Mouse (Mus musculus): Measurements from ENCODE around the gene Kndc1. TPM values are rescaled to one million over a fixed set of nuclear protein-coding genes. Genes with fewer than 3 reads are reported as not detected.

The Kndc1 gene
- polyA plus RNA-seq, 2 experiments = 0.10 to 0.45 TPM

DNA sequence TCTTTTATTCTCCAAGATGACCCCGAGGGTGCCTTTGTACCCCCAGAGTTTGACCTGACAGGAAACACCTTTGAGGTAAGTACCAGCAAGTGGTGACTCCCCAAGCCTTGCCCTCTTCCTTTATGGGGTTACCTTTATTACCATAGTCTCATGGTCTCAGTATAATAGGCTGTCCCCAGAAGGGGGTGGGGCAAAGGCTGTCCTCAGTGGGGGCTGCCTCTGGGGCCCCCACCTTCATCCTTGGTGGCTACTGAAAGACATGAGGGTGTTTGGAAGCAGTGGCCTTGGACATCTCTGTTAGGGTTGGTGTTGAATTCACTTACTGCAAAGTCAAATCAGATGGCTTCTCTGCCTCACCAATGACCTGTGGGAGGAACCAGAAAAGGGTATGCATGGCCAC, 7.5 kb downstream of the Kndc1 start:
- no peaks in the 10 kb centered on the region; the same call in 1 of the 2 replicates for H3K27me3 ChIP-seq (ENCODE audit: control insufficient read depth, insufficient read depth, low read length)
- WGBS = 33% methylated on average over 1 of the region's 1 CpGs
- ATAC-seq (ENCODE audit: low FRiP score, low read depth) = no peak

DNA sequence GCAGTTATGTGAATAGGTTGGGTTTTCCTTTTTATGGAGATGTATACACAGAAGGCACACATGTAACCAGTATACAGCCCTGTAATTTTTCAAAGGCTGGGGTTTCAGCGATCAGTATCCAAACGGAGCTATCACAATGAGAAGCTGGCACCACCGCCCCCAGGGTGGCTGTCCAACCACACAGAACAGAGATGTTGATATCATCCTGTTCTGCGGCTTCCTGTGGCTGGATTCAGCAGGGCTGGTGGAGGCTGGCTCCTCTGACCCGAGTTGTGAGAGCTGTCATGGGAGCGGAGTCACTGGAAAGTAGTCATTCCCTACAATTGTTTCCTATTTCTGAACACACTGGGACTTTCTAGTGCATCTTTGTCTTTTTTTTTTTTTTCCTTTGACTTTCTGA, 10.8 kb downstream of the Kndc1 start:
- H3K4me2 ChIP-seq (replicated peaks; ENCODE audit: low read depth, low read length, severe bottlenecking) = no peak overlapping the region
- no peaks in the 10 kb centered on the region; the same call in 1 of the 2 replicates for H3K27me3 ChIP-seq (ENCODE audit: control insufficient read depth, insufficient read depth, low read length)
- H3K9me3 ChIP-seq (ENCODE audit: control insufficient read depth, low read length) = no peaks in the 10 kb centered on the region
- H3K4me1 ChIP-seq (ENCODE audit: control insufficient read depth, insufficient read depth, low read length) = 0 out of 2 replicates have a peak, but pooled peaks cover 3% of the 10 kb centered on the region
- no peak overlapping the region for H3K9ac ChIP-seq (ENCODE audit: low read depth, low read length, severe bottlenecking)
- no peaks in the 10 kb centered on the region for H3K36me3 ChIP-seq (ENCODE audit: control insufficient read depth, insufficient read depth, low read length)
- DNase-seq (ENCODE audit: low spot score) (no peak), ATAC-seq (ENCODE audit: low FRiP score, low read depth) (no peak)
- TF ChIP-seq POLR2A (IDR thresholded peaks at IDR 0.05; ENCODE audit: borderline replicate concordance, extremely low read depth, insufficient read depth, insufficient read length) = no peak
- no peak overlapping the region for H3K4me3 ChIP-seq (replicated peaks; ENCODE audit: low read length)
- WGBS = 38% methylated on average over 6 of the region's 6 CpGs
- H3K27ac ChIP-seq (replicated peaks; ENCODE audit: low read depth, low read length) = no peak overlapping the region

More for the DNA sequence above, 7.5 kb downstream of the Kndc1 start:
- no peaks in the 10 kb centered on the region for H3K4me1 ChIP-seq (ENCODE audit: control insufficient read depth, insufficient read depth, low read length)
- H3K9me3 ChIP-seq (ENCODE audit: control insufficient read depth, low read length) = no peaks in the 10 kb centered on the region
- H3K36me3 ChIP-seq (ENCODE audit: control insufficient read depth, insufficient read depth, low read length) = no peaks in the 10 kb centered on the region
- TF ChIP-seq POLR2A (IDR thresholded peaks at IDR 0.05; ENCODE audit: borderline replicate concordance, extremely low read depth, insufficient read depth, insufficient read length) = no peak
- H3K27ac ChIP-seq (replicated peaks; ENCODE audit: low read depth, low read length) = no peak overlapping the region
- DNase-seq (ENCODE audit: low spot score) = no peak
- no peak overlapping the region for H3K4me2 ChIP-seq (replicated peaks; ENCODE audit: low read depth, low read length, severe bottlenecking)
- H3K4me3 ChIP-seq (replicated peaks; ENCODE audit: low read length) = no peak overlapping the region
- no peak overlapping the region for H3K9ac ChIP-seq (ENCODE audit: low read depth, low read length, severe bottlenecking)

DNA sequence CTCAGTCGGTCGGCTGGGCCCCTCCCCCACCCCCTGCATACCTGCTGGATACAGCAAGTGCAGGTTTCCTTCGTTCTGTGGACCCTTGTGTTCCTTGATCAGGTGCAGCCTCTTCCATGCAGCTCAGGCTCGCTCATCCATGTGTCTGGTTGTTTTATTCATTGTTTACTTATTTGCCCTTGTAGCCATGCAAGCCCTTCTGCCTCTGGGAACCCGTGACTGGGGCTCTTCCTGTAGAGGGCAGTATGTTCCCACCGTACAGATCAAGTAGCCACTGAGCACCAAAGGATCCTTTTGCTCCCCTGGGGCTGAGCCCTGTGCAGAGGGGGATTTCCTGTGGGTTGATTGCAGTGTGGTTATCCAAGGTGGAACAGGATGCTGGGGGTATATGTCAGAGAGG, 11.2 kb downstream of the Kndc1 start:
- Histone ChIP-seq H3K36me3 (ENCODE audit: control insufficient read depth, insufficient read depth, low read length) (no peaks in the 10 kb centered on the region), H3K4me3 (replicated peaks; ENCODE audit: low read length) (no peak overlapping the region), H3K27ac (replicated peaks; ENCODE audit: low read depth, low read length) (no peak overlapping the region), H3K9me3 (ENCODE audit: control insufficient read depth, low read length) (no peaks in the 10 kb centered on the region), H3K4me2 (replicated peaks; ENCODE audit: low read depth, low read length, severe bottlenecking) (no peak overlapping the region), H3K4me1 (ENCODE audit: control insufficient read depth, insufficient read depth, low read length) (0 out of 2 replicates have a peak, but pooled peaks cover 3% of the 10 kb centered on the region), H3K27me3 (ENCODE audit: control insufficient read depth, insufficient read depth, low read length) (no peaks in the 10 kb centered on the region; the same call in 1 of the 2 replicates), H3K9ac (ENCODE audit: low read depth, low read length, severe bottlenecking) (no peak overlapping the region)
- ATAC-seq (ENCODE audit: low FRiP score, low read depth) (no peak), DNase-seq (ENCODE audit: low spot score) (peak; percentile 28)
- 3% methylated on average over 6 of the region's 6 CpGs for WGBS
- no peak for TF ChIP-seq POLR2A (IDR thresholded peaks at IDR 0.05; ENCODE audit: borderline replicate concordance, extremely low read depth, insufficient read depth, insufficient read length)

DNA sequence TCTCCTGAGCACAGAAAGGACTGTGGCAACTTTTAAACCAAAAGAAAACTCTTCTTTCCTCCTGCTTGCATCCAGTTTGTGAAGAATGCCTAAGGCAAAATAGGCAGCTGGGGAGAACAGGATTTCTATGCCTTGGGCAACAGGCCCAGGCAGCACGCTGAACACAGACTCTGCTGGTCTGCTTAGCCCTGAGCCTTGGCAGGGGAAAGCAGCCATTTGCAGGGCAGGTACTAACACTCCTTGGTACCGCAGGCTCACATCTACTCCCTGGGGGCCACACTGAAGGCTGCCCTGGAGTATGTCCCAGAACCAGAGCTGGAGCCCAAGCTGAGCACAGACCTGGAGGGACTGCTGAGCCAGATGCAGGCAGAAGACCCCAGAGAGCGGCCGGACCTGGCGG, 13.7 kb downstream of the Kndc1 start:
- ATAC-seq (ENCODE audit: low FRiP score, low read depth) = peak; percentile 56; the same call in 1 of the 2 replicates
- no peak overlapping the region for H3K4me2 ChIP-seq (replicated peaks; ENCODE audit: low read depth, low read length, severe bottlenecking)

DNA sequence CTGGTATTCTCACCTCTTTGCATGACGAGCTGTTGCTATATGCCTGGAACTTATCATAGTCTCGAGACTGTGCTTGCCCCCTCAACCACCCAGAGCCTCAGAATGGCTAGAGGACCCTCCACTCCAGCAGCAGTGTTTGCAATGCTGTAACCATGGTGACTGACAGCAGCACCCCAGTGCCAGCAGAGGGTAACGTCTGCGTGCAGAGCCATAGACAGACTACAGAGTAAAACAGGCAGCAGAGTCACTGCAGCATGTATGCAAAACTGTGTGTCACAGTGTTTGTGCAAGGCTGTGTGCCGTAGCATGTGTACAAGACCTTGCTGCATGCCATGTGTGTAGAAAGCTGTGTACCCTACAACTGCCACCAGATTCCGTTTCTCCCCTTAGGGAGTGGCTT, 15.0 kb downstream of the Kndc1 start:
- 0 out of 2 replicates have a peak, but pooled peaks cover 3% of the 10 kb centered on the region for H3K4me1 ChIP-seq (ENCODE audit: control insufficient read depth, insufficient read depth, low read length)
- H3K4me3 ChIP-seq (replicated peaks; ENCODE audit: low read length) = no peak overlapping the region
- H3K9ac ChIP-seq (ENCODE audit: low read depth, low read length, severe bottlenecking) = no peak overlapping the region
- H3K27ac ChIP-seq (replicated peaks; ENCODE audit: low read depth, low read length) = no peak overlapping the region
- peaks cover 9% of the 10 kb centered on the region; the same call in 1 of the 2 replicates for H3K27me3 ChIP-seq (ENCODE audit: control insufficient read depth, insufficient read depth, low read length)
- WGBS = 45% methylated on average over 6 of the region's 6 CpGs
- ATAC-seq (ENCODE audit: low FRiP score, low read depth) (no peak), DNase-seq (ENCODE audit: low spot score) (no peak)
- H3K36me3 ChIP-seq (ENCODE audit: control insufficient read depth, insufficient read depth, low read length) = no peaks in the 10 kb centered on the region
- TF ChIP-seq POLR2A (IDR thresholded peaks at IDR 0.05; ENCODE audit: borderline replicate concordance, extremely low read depth, insufficient read depth, insufficient read length) = no peak
- H3K9me3 ChIP-seq (ENCODE audit: control insufficient read depth, low read length) = no peaks in the 10 kb centered on the region
- no peak overlapping the region for H3K4me2 ChIP-seq (replicated peaks; ENCODE audit: low read depth, low read length, severe bottlenecking)

More for the DNA sequence above, 13.7 kb downstream of the Kndc1 start:
- Histone ChIP-seq H3K4me1 (ENCODE audit: control insufficient read depth, insufficient read depth, low read length) (0 out of 2 replicates have a peak, but pooled peaks cover 3% of the 10 kb centered on the region), H3K9me3 (ENCODE audit: control insufficient read depth, low read length) (no peaks in the 10 kb centered on the region), H3K27ac (replicated peaks; ENCODE audit: low read depth, low read length) (peak overlapping the region; percentile 59), H3K4me3 (replicated peaks; ENCODE audit: low read length) (no peak overlapping the region), H3K36me3 (ENCODE audit: control insufficient read depth, insufficient read depth, low read length) (no peaks in the 10 kb centered on the region), H3K27me3 (ENCODE audit: control insufficient read depth, insufficient read depth, low read length) (no peaks in the 10 kb centered on the region; the same call in 1 of the 2 replicates), H3K9ac (ENCODE audit: low read depth, low read length, severe bottlenecking) (no peak overlapping the region)
- no peak for TF ChIP-seq POLR2A (IDR thresholded peaks at IDR 0.05; ENCODE audit: borderline replicate concordance, extremely low read depth, insufficient read depth, insufficient read length)
- DNase-seq (ENCODE audit: low spot score) = peak; percentile 35
- 58% methylated on average over 5 of the region's 5 CpGs for WGBS
